In the genomic region with DNA sequence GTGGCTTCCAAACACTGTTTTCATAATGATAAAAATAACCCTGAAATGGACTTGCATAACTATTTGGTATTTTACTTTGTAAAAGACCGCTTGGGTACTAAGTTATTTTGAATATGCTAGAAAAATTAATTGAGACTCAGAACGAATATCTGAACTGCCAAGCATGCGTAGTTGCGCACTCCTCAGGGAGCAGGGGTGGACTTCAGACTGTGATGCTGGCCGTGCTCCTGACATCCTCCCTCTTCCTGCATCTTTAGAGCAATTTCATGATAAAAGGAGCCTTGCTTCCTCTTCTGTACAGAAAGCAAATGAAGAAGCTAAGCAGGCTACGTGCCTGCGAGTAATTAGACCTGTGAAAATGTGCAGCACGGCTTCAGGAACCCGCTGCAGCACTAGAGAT, we compare ENCODE assay signal across 10 mouse cellular contexts.
DNase-seq lines count a peak whose midpoint lies in the region; ATAC-seq lines count a peak whose summit lies in the region.
"Had no signal": no experiment of that assay in that cellular context is flagged by ENCODE, and none has a peak within 500 bp of the region (broad histone marks: within the 10 kb centered on the region; RNA-seq: fewer than 3 reads in every experiment).

No protein-coding gene starts in this region.

- peaks cover 40% of the 10 kb centered on the region for H3K4me1 ChIP-seq in kidney, embryonic 15.5 days
- H3K4me1 ChIP-seq in embryonic facial prominence, embryonic 13.5 days: peaks cover 41% of the 10 kb centered on the region
- peaks cover 63% of the 10 kb centered on the region for H3K4me1 ChIP-seq in midbrain, embryonic 13.5 days (replicated peaks)

- DNase-seq in kidney, adult 18-20 months: no peak
- peak; percentile 27 to 39 for DNase-seq in heart, postnatal 10 days
- DNase-seq in left cerebral cortex, postnatal 10 days (ENCODE audit: extremely low spot score in 1 of 2, low spot score in 2 of 2): no peak
- DNase-seq in spleen, postnatal 36 days (ENCODE audit: low spot score in 2 of 2): no peak
- DNase-seq: adrenal gland, postnatal 25 days; right cerebral cortex, adult 18-20 months had no signal

- 28% methylated on average over 9 of the region's 9 CpGs for WGBS in kidney, embryonic 15.5 days
- WGBS in embryonic facial prominence, embryonic 13.5 days: 26% methylated on average over 9 of the region's 9 CpGs
- whole genome bisulfite sequencing in midbrain, embryonic 13.5 days: 41% methylated on average over 9 of the region's 9 CpGs

- peak overlapping the region; percentile 60 for H3K27ac ChIP-seq in kidney, embryonic 15.5 days
- H3K27ac ChIP-seq in embryonic facial prominence, embryonic 13.5 days: no peak overlapping the region
- H3K27ac ChIP-seq in midbrain, embryonic 13.5 days: peak overlapping the region; percentile 94

- no peak overlapping the region for H3K4me3 ChIP-seq in kidney, embryonic 15.5 days (replicated peaks)
- no peak overlapping the region for H3K4me3 ChIP-seq in embryonic facial prominence, embryonic 13.5 days
- no peak overlapping the region for H3K4me3 ChIP-seq in midbrain, embryonic 13.5 days (replicated peaks)

- intact Hi-C loops in heart, postnatal 10 days (cut with DNase I): loop anchor here (10.0 kb wide), 1 partner anchor 176 kb away; no protein-coding TSS in a partner anchor
- intact Hi-C loops in left cerebral cortex, postnatal 10 days (cut with DNase I): loop anchor here (10.0 kb wide), 1 partner anchor 166 kb away; no protein-coding TSS in a partner anchor

- ATAC-seq in kidney, embryonic 15.5 days (replicated peaks; ENCODE audit: low FRiP score): no peak
- ATAC-seq in embryonic facial prominence, embryonic 13.5 days (ENCODE audit: insufficient number of reproducible peaks, insufficient read depth, low FRiP score, low TSS enrichment, low read depth): no peak
- no peak for ATAC-seq in midbrain, embryonic 13.5 days
- ATAC-seq in megakaryocyte progenitor cell, adult 5-6 weeks (replicated peaks; ENCODE audit: poor library complexity): no peak

- H3K9ac ChIP-seq in kidney, embryonic 15.5 days: no peak overlapping the region
- H3K9ac ChIP-seq in embryonic facial prominence, embryonic 13.5 days: 0 out of 2 replicates have a peak overlapping the region, but pooled peaks have one; percentile 16
- H3K9ac ChIP-seq in midbrain, embryonic 13.5 days (replicated peaks): 0 out of 2 replicates have a peak overlapping the region, but pooled peaks have one; percentile 10

- peak overlapping the region; percentile 28 for H3K4me2 ChIP-seq in kidney, embryonic 15.5 days
- H3K4me2 ChIP-seq in embryonic facial prominence, embryonic 13.5 days: peak overlapping the region; percentile 31; the same call in 1 of the 2 replicates
- H3K4me2 ChIP-seq in midbrain, embryonic 13.5 days (replicated peaks): peak overlapping the region; percentile 34

- H3K27me3 ChIP-seq in kidney, embryonic 15.5 days: no peaks in the 10 kb centered on the region
- H3K27me3 ChIP-seq in embryonic facial prominence, embryonic 13.5 days: no peaks in the 10 kb centered on the region
- H3K27me3 ChIP-seq in midbrain, embryonic 13.5 days: no peaks in the 10 kb centered on the region

- H3K36me3 ChIP-seq in kidney, embryonic 15.5 days: no peaks in the 10 kb centered on the region
- H3K36me3 ChIP-seq in embryonic facial prominence, embryonic 13.5 days: peaks cover 14% of the 10 kb centered on the region; the same call in 1 of the 2 replicates
- H3K36me3 ChIP-seq in midbrain, embryonic 13.5 days: peaks cover 41% of the 10 kb centered on the region

- H3K9me3 ChIP-seq in kidney, embryonic 15.5 days (replicated peaks): no peaks in the 10 kb centered on the region
- no peaks in the 10 kb centered on the region for H3K9me3 ChIP-seq in embryonic facial prominence, embryonic 13.5 days
- no peaks in the 10 kb centered on the region for H3K9me3 ChIP-seq in midbrain, embryonic 13.5 days

Comparison
In these comparisons a context has a peak if more than half of its experiments do, and no peak if none do; other contexts are left out.
1. DNase-seq: peak in heart, postnatal 10 days (2 of 2); none in kidney, adult 18-20 months (single experiment), left cerebral cortex, postnatal 10 days (0 of 2) and spleen, postnatal 36 days (0 of 2).
2. Peak in every context shown above with its lines, with median percentiles within 50 percentile points of each other: H3K4me2 ChIP-seq.